Mouse (Mus musculus) small intestine, adult 2 months (tissue): ENCODE data around the gene Zfp385b.

Experiments
- CTCF ChIP-seq: fragments of 200-500 bp; IDR thresholded peaks from 2 replicates; pipeline ENCODE4 v1.5.1; 2012; ENCODE audit warnings: low read depth, mild to moderate bottlenecking, control low read depth, inconsistent platforms, low read length, moderate library complexity, mixed read lengths; ENCODE audit not compliant: insufficient replicate concordance, insufficient read length; ENCODE audit errors: extremely low read depth
- POLR2A ChIP-seq: fragments of 200-500 bp; IDR thresholded peaks from 2 replicates; pipeline ENCODE4 v1.6.1; 2012; ENCODE audit warnings: low read depth, mild to moderate bottlenecking, control low read depth, inconsistent platforms, low read length, moderate library complexity

DNA sequence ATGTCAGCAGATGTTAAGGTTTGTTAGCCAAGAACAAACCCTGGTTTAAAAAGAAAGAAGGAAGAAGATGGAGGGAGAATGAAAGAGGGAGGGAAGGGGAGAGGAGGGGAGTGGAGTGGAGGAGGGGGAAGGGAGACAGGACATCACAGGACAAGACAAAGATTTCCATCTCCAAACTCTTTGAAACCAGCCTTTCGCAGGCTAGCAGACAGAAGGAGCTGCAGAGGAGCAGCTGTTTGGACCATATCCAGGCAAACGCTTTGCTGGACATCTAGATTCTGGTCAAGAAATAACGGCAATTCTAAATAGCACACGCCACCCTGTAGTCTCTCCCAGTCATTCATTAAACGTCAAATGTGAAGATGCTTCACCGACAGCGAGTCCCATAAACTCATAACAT lies 38.0 kb downstream of the Zfp385b start:
- TF ChIP-seq POLR2A (no peak), CTCF (no peak)
